Mouse (Mus musculus) MN1 (cell line): ENCODE measurements around the gene 1700007K13Rik.

Experiments used
- DNase-seq: peaks from one replicate; pipeline ENCODE4 v3.0.0-alpha.2; 2016; ENCODE audit warnings: low spot score

The 1700007K13Rik gene

DNA sequence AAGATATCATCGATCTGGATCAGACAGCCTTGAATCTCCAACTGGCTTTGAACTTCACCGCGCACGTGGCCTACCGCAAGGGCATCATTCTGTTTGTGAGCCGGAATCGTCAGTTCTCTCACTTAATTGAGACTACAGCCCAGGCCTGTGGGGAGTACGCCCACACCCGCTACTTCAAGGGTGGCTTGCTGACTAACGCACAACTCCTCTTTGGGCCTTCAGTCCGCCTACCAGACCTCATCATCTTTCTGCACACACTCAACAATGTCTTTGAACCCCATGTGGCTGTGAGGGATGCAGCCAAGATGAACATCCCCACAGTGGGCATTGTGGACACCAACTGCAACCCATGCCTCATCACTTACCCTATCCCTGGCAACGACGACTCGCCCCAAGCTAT, 3.3 kb upstream of the 1700007K13Rik start:
- DNase-seq: no peak

DNA sequence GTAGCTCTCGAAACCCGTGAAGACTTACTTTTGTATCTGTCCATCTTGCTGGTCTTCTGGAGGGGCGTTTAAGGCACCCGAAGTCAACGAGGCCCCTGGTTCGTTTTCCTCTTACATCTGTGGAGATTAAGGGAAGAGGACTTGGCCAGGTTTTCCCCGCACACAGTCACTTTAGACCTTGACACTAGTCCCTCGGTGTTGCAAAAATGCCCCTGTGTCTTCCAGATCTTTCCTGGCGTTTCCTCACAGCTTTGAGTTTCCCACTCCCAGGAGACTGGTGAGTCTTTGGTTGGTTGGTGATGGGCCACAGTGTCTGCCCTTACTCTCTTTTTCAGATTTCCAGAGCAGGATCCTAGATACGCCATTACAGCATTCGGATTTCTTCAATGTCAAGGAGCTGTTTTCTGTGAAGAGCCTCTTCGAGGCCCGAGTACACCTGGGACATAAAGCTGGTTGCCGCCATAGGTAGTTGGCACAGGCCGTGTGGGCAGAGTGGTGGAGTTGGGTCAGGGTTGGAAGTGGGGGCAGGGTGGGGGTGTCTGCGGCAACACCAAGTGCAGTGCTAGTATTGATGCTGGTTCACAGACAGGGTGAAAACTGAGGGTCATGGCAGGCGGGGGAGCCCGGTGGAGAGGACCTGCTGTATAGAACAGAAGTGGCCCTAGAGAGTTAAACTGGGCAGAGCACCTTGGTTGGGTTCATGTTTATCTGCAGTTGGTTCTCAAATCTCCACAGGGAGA, 2.5 kb upstream of the 1700007K13Rik start:
- peak; percentile 19 for DNase-seq

DNA sequence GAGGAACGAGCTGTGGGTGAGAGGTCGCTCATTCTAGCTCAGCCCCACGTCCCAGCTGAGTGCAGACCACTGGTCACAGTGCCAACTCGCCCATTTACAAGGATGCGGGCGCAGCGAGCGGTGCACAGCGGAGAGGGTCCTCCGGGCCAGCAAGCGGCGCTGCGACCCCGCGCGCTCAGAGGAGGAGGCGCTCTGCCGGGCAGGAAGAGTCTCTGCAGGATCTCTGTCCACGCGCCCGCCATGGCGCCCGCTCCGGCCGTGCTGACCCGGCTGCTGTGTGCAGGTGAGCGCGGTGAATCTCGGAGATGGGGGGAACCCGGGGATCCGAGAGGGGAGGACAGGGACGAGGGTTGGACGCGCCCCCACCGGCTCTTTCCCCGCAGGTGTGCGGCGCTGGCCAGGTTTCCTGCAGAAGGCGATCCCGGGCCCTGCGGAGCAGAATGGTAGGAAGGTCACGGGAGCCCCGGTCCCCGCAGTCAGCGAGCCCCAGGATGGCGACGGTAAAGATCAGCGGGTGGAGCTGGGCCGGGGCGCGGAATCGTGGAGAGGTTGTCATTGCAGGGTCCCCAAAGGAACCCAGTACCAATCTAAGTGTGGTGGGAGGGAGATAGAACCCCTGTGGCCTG, 1.8 kb upstream of the 1700007K13Rik start, which contains the start of gene Mrps2:
Gene Mrps2 (plus strand): TSS at position 207 of the 626 bp plus-strand sequence.
- peak; percentile 87 for DNase-seq

DNA sequence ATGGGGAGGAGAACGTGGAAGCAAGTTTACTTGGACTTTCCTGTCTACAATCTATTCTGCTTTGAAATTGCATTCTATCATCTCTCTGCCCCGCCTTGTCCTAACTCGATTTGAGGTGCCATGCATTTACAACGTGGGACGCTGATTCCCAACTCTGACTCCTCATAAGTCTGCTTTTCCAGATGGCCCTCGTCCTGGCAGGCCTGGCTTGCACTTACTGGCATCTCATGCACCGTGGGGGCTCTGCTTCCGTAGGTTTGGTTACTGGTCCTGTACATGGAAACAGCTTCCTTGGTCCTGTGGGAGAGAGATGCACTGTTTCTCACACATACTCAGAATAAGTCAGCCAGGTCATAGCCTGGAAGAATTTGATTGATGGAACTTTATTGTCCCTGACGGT, 1.2 kb downstream of the 1700007K13Rik start:
- peak; percentile 64 for DNase-seq

DNA sequence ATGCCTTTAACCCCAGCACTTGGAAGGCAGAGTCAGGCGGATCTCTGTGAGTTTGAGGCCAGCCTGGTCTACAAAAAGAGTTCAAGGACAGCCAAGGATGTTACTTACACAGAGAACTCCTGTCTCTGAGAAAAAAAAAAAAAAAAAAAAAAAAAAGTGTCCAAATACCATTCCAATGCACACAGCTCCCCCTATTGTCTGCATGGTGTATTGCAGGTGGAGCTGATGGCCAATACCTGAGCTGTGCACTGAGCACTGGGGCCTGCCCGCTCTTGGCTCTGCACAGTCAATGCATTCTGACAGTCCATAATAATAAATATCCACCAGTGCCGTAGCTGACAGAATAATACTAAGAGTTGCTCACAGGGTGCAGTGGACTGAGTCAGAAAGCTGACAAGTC, 2.2 kb downstream of the 1700007K13Rik start:
- peak; percentile 68 for DNase-seq

DNA sequence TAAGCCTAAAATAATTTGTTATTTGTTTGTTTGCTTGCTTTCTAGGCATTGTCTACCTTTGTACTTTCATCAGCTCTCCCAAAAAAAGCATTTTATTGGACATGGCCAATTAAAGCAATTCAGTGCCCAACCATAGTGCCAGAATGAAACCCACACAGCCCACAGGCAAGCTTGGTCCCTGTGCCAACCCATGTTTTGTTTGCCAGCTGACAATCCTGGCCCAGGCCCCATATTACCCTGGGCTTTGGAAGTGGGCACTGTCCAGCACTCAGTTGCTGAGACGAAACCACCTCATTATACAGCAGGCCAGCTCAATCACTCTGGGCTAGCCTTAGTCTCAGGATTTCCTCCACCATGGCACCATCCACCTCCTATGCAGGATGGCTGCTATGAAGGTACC, 9.5 kb downstream of the 1700007K13Rik start:
- no peak for DNase-seq

DNA sequence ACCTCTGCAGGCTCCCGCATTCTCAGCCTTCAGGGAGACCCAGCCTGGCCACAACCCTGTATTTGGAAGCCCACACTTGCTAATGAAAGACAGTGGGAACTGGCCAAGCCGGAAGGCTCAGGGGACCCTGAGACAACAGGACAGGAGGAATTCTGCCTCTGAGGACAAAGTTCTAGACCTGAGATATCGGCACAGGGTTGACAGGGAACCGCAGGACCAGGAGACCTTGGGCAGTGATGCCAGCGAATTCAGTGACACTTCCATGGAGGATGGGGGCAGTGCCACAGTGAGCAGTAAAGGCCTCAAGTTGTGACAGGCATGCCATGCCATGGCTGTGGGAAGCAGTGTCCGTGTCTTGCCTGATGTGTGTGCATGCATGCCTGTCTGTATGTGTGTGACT, 12.6 kb downstream of the 1700007K13Rik start:
- DNase-seq: no peak

DNA sequence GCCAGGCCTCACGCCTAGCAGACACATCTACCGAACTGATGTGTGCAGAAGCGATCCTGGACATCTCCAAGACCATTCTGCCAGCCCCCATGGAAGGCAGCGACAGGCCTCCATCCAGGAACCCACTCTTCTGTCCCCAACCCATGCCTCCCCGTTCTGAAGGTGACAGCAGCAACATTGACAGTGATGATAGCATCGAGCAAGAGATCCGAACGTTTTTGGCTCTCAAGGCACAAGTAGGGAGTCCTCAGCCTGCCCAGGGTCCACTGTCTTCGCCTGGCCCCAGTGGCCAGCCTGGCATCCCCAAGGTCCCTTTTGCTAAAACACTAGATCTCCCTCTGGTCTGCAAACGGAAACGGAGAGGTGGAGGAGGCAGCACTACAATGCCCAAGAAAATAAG, 14.5 kb downstream of the 1700007K13Rik start:
- DNase-seq: no peak

DNA sequence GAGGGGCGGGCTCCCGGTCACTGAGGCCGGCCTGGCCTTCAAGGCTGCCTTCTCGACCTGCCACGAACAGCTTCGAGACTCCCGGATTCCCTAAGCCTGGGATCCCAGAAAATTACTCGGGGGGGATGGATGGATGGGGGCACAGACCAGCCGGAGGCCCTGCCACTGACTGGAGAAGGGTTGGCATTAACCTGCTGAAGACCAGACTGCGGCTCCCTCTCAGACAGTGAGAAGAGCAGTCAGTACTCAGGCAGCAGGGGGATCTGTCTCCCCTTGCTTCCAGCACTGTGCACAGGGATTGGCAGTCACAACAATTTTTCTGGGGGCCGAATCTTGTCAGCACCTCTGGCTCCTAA, 18.8 kb downstream of the 1700007K13Rik start:
- no peak for DNase-seq

DNA sequence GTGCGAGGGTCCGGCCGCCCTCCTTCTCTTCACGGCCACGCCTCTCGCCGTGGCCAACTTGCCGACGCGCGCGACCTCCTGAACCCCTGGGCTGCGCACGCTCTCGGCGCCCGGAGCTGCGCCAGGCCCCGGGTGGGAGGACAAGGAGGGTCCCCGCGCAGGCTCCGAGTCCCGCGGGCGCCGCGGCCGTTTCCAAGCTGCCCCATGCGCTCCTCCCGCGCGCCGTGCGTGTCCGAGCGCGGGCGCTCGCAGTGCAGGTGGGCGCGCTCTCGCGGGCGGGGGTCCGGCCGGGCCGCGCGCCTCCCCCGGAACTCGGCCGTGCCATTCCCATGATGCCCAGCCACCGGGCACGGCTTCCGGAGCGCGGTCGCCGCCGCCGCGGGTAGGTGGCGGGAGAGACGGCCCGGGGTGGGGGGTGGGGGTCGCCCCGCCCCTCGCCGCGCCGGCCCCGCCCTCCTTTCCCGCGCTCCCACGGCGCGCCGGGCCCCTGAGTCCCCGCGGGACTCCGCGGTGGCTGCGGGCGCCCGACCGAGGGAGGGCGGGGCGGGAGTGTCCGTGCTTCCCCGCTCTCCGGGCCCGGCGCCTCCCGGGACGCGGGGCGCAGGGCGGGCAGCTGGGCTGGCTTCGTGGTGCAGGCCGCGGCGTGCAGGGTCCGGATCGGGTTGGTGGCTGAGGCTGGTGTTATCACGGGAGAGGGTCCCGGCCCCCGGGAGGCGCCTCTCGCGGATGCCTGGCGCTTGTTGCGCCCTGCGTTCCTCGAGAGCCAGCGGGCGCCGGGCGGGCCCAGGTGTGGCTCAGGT, 19.4 kb downstream of the 1700007K13Rik start, which contains the start of gene Ppp1r26:
Gene Ppp1r26 (plus strand): TSS at position 286 of the 800 bp plus-strand sequence.
- peak; percentile 30 for DNase-seq

DNA sequence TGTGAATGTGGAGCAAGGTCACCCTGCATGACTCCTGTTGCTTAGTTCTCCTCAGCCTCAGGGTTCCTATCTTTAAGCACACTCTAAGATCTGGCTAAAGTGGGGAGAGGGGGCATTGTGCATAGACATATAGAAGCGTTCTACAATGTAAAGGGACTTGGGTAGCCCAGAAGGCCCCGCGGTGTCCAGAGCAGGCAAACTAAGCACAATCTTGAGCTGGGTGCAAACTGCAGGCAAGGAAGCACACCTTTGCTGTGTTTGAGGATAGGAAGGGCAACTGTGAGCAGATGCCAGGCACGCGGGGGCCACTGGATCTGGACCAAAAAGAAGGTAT, 20.0 kb downstream of the 1700007K13Rik start:
- no peak for DNase-seq

DNA sequence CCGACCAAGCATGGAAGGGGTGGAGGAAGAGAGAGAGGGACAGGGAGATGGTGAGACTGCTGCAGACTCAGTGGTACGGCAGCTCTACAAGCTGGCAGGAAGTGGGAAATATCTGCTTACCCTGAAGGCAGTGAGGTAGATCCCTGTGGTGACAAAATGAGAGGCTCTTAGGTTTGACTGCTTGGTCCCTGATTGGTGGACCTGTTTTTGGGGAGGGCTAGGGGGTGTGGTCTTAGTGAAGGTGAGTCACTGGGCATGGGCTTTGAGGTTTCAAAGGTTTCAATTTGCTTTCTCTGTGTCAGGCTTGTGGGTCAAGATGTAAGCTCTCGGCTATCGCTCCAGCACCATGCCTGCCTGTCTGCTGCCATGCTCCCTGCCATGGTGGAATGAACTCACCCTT, 21.1 kb downstream of the 1700007K13Rik start:
- no peak for DNase-seq

DNA sequence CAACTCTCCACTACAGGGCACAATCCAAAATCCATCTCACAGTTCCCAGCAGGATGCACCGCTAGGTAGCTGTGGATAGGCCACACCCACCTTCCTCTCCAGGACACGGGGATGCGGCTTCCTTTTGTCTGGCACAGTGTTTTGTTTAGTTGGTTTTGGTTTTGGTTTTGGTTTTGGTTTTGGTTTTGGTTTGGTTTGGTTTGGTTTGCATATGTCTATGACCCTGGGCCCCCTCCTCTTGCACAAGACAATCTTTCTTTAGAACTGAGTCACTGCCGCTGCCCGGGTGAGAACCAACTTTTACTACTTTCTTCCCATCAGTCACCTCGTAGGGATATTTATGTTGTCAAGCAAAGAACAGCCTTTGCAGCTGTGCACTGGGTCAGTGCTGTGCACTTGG, 25.3 kb downstream of the 1700007K13Rik start:
- DNase-seq: no peak

DNA sequence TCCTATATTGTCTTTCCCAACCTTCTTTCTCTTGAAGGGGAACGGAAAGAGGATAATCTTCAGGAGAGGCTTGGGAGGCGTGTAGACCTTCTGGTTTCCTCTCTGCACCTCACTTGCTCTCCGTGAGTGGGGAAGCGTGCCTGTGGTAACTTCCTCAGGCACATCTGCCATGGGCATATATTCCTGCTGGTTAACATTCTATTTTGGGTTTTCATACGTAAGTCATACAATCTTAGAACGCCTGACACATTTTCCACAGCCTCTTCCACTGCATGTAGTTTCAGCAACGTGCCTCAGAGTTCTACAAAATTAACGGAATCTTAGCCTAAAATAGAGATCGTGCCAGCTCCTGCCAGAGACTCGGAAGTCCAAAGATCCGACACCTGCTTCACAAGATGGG, 30.7 kb downstream of the 1700007K13Rik start:
- DNase-seq: no peak

DNA sequence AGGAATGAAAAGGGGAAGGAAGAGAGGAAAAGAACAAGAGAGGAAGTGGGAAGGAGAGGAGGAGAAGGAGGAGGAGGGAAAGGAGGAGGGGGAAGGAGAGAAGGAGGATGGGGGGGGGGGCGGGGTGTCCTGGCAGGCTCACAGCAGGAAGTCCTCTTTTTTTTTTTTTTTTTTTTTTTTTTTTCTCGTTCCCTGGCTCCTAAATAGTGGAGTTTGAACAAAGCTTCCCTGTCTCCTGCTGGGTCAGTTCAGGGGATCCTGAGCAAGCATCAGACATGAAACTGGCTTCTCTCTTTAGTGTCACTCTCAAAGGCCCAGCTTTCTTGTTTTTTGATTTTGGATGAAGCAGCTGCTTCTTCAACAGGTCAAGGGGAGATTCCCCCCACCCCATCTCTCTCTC, 32.6 kb downstream of the 1700007K13Rik start:
- no peak for DNase-seq

DNA sequence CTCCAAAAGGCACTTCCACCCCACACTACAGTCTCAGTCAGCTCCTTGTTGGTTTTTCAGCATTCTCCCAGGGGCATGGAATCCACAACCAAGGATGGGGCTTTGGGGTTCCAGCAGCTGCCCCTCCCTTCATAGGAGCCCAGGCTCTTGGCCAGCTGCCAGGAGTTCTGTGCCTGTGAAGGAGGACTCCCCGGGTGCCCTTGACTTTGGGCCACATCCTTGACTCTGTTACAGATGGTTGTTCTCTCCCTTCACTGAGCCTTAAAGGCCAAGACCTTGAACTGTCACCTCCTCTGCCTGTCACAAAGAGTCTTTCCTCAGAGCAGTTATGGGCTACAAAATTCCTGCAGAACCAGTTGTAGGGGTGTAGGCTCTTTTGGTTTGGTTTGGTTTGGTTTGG, 33.3 kb downstream of the 1700007K13Rik start:
- DNase-seq: no peak

DNA sequence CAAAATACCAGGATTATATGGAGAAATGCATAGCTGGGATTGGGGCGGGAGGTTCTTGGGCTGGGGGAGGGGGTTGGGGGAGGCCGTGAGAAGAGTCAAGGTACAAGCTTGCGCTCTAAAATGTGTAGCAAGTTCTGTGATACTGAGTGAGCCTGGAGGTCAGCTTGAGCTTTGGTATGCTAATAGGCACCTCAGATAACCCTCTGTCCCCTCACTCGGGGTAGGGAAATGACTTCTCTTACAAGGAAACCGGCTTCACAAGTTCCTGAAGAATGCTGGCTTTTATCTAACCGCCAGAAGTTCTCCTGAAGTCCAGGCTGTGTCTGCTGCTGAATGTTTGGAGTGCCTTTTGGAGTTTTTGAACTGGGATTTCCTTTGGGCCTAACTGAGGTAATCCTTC, 35.3 kb downstream of the 1700007K13Rik start:
- DNase-seq: no peak

DNA sequence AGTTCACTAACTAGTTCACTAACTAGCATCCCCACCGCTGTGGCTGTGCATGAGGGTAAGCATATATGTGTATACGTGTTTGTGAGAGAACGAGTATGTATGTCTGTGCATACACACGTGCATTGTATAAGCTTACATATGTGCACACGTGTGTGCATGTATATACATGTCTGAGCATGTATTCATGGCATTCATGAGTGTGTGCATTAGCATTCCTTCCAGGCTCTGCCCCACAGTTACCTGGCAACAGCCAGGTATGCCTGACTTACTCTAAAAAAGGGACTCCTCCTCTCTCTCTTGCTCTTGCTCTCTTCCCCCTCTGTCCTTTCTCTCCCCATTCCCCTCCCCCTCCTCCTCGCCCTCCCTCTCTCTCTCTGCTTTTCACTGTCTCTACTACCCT, 38.9 kb downstream of the 1700007K13Rik start:
- no peak for DNase-seq

DNA sequence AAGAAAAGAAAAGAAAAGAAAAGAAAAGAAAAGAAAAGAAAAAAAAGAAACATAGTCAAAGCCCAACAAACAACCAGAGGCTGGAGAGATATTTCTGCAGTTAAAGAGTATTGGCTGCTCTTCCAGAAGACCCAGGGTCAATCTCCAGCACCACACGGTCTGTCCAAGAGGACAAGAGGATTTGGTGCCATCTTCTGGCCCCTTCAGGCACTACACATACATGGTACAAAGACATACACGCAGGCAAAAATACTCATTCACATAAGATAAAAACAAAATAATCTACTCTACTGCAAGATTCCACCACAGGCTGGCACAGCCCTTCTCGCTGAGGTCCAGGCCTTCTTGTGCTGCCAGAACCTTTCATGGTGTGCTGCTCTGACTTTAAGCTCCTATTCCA, 43.0 kb downstream of the 1700007K13Rik start:
- DNase-seq: peak; percentile 55

DNA sequence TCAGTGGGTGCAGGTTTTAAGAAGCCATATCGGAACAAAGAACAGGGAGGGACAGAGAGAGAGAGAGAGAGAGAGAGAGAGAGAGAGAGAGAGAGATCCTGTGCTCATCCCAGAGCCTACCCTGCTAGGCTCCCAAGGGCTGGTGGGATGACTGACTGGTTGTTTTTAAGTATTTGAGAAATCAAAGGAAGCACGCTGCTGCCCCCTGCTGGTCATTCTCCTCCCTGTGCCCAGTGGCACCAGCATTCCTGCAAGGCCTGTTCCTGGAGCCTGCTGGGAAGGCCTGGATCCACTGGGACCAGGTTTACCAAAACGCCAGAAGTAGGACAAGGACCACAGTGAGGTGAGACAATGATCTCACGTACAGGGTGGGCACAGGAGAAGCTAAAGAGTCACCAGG, 46.2 kb downstream of the 1700007K13Rik start:
- DNase-seq: peak; percentile 89

DNA sequence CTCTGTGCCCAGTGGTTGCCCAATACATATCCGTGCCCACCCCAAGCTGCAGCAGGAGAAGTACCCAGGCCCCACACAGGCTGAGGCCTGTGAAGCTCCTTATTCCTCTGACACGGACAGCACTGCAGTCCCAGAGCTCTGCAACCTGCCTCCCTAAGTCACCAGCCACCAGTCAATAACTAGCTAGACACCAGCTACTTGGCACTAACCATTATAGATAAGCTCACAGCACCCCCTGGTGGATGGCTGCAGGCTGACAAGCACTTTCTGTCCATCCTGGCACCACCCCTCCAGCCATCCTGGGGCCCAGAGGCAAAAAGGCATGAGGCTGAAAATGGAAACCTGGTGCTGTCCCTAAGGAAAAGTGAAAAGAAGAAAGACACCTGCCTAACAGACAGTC, 48.1 kb downstream of the 1700007K13Rik start:
- peak; percentile 90 for DNase-seq

DNA sequence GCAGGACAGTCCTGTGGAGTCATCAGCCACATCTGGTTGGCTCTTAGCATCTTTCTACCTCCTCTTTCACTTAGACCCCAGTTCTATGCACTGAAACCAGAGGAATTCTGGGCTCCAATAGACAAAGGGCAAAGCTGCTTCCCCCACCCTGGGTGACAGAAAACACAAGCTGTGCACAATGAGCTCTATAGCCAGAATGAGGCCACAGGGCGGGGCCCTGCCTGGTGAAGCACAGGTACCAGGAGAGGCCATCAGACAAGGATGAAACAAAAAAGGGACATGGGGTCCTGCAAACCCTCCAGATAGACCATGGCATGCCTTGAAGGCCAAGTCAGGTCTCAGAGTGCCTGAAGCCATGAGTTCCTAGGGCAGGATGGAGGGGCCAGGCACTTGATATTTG, 49.6 kb downstream of the 1700007K13Rik start:
- no peak for DNase-seq

DNA sequence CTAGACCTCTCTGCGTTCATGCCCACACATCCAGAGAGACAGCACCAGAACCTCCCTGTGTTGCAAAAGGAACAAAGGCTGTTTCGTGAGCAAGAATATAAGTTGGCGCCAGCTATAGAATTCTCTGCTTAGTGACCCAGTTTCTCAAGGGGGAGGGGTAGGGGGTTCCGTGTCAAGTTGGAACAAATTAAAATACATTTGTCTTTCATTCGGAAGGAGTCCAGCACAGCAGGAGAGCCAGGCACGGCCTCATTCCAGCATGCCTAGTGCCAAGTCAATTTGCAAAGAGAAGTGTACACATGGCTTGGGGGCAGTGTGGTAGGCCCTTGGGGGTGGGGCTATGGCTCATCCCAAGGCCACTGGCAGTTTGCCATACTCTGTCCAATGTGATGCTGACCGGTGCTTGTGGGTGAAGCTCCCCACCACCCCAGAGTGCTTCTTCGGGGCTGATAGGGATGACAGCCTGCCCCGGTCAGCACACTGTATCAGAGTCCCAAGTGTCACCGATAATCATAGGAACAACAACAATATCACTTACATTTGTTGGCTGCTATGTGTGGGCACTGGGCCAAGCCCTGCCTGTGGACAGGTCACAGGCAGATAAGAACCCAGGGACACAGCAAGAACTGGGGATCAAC, 50.6 kb downstream of the 1700007K13Rik start:
- peak; percentile 76 for DNase-seq
